Mouse (Mus musculus) spleen, postnatal 36 days (tissue): ENCODE results near the gene Map3k3.

ENCODE experiments used
- DNase-seq, 2 experiments: peaks; one replicate each; pipeline ENCODE4 v3.0.0; 2022; ENCODE audit warnings: low spot score in 2 of 2, mixed read lengths in 1 of 2

Map3k3 gene

DNA sequence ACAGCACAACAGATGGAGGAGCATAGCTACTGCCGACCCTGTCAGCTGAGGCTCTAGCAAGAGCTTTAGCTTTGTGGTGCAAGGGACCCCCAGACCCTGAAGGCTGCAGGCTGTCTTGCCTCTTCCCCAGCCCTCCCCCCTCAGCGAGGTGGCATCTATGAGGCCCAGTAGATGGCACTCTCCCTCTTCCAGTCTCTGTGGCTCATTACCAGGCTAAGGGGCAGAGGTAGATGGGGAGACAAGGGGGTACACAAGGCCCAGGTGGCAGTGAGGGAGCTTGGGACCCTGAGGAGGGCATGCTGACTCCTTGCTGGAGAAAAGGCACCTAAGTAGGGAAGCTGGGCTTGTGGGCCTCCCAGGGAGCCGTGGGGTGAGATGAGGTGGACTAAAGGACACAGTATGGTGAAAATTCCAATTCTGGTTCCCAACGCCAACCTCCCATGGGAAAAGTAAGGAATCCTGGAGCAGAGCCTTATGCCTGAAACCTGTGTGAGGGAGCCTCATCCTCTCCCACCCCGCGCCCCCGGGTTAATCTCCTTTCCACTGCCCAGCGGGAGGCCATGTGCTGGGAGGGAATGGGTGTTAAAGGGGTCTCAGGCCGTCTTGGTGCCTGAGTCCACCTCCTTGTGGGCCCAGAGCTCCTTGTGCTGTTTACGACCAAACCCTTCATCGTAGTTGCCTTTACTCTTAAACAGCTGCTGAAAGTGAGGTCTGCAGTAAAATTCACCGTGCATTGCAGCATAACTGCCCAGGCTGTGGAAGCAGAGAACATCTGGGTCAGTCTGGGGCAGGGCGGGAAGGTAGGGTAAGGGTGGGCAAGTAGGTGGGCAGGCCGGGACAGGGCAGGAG lies 73.9 kb downstream of the Map3k3 start:
- peak; percentile 61 to 66 for DNase-seq

DNA sequence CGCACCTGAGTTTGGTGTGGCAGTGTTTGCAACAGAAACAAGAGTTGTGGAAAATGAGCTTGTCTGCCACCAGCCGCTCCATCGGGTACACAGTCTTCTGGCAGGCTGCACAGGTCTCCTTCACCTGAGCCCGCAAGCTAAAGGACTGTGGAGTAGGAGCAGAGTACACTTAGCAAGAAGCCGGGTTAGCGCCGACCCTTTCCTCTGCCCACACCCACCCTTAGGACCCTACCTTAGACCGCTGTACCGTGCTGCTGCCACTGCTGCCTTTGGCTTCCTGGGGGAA lies 74.5 kb downstream of the Map3k3 start:
- DNase-seq = no peak

- DNase-seq = peak; percentile 93 to 94
Observed at GRCm38 (mm10) chr11:106159216-106159920, 75.0 kb downstream of the Map3k3 start.

- DNase-seq = peak; percentile 86 to 87
Observed at GRCm38 (mm10) chr11:106159921-106160840, 75.8 kb downstream of the Map3k3 start.

DNA sequence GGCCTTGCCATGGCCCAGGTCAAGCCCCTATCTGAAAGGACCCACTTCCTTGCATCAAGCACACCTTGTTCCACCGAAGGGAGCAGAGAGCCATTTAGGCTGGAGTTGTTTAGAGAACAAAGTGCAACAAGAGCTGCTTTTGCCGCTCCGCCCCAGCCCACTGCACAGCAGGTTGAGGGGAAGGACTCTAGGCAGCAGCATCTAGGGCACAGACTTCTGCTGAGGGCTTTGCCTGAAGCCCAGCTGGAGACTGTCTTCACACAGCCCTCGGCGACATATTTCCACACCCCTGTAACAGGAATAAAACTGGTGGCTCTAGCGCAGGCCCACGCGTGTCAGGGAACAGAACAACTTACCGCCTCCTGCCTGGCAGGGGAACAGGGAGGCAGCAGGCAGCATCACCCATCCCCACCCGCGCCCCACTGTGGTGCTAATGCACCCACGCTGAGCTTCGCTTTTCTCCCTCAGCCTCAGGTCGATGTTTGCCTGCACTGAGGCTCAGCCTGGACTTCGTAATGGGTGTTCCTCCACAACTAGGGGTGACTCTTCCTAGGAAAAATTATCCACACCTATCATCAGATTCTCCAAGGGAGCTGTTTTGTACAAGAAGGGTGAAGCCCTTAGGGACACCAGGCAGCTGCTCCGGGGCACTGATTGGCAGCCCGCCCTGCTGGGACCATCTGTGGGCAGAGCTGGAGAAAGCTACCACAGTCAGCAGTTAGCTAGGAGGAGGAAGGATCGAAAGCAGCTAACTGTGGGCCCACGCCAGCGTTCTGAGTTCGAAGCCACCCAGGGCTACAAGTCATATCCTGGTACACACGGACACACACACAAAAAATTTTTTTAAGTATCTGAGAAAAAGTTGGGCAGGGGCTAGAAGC lies 76.7 kb downstream of the Map3k3 start, which contains the start of the genes Gm10840 and Limd2:
Gene Gm10840 (plus strand): TSS at position 10 of the 881 bp plus-strand sequence.
Gene Limd2 (minus strand): TSS at position 20 of the 881 bp plus-strand sequence.
- DNase-seq = peak; percentile 66 to 69

GRCm38 (mm10) chr11:106162237-106162636 lies 77.8 kb downstream of the Map3k3 start:
- DNase-seq = no peak

DNA sequence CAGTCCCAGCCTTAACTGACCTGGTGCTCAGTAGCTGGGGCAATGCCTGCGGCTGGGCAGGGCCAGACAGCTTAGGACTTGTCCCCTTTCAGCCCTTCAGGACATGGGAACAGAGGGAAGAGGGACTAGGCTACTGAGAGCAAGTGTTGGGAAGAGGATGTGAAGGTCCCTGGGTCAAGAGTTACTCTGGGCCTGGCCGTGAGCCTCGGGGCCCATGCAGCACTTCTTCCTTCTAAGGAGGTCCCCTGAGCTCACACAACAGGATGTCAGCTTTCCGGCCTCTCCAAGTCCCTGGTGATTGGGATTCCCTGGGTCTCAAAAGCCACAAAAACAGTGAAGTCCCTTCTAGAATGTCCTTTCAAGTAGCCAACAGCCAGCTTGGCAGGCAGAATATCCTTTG lies 79.1 kb downstream of the Map3k3 start:
- no peak for DNase-seq

- DNase-seq = no peak
Observed at GRCm38 (mm10) chr11:106164601-106165180, 80.3 kb downstream of the Map3k3 start.

DNA sequence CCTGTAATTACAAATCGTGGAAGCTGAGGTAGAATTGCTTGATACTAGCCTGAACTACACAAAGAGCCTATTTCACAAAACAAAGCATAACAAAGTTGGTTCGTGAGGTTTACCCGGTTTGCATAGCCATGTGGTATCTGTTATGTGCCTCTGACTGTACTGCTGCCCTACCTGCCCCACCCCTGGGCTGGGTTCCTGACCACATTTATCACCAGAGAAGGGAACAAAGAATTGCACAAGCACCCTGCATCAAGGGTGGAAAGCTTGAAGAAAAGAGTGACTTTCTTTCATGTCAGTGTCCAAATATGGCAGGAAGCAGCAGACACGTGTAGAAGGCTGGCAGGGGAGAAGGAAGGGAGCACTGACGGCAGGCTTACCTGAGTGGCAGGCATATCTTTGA lies 83.0 kb downstream of the Map3k3 start:
- DNase-seq = peak; percentile 71 to 76

GRCm38 (mm10) chr11:106170807-106171206 lies 86.4 kb downstream of the Map3k3 start:
- DNase-seq = peak; percentile 51 to 61

DNA sequence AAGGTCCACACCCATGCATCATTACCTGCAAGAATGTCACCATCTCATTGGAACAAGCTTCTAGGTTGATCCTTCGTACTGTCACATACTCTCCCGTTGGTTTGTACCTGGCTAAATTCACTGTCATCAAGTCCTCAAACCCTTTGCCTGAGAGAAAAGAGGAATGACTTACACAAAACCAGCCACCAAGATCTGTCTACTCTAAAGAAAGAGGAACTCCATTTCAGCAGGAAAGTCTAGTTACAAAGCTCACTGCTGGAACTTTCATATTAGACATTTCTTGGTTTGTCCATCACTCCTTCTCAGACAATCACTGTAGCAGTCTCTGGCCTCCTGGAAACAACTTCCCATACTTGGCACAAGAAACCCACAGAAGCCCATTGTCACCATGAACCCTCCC lies 88.8 kb downstream of the Map3k3 start:
- no peak for DNase-seq

GRCm38 (mm10) chr11:106174372-106174771 lies 90.0 kb downstream of the Map3k3 start:
- DNase-seq = no peak

- no peak for DNase-seq
Observed at GRCm38 (mm10) chr11:106175081-106175480, 90.7 kb downstream of the Map3k3 start.

DNA sequence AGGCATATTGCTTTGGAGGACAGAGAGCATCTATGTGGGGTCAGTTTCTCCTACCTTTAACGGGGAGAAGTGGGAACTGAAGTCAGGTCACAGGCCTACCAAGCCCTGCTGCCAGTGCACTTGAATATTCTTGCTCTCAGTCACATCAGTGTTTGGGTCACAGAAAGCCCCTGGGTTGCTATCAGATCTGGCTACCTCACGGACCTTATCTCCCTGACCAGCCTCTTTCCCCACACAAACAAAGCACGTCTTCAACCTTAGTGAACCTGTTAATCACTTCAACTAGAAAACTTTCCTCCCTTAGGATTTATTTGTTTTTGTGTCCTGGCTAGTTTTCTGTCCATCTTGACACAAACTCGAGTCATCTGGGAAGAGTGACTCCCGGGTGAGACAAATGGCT lies 92.0 kb downstream of the Map3k3 start:
- DNase-seq = no peak

DNA sequence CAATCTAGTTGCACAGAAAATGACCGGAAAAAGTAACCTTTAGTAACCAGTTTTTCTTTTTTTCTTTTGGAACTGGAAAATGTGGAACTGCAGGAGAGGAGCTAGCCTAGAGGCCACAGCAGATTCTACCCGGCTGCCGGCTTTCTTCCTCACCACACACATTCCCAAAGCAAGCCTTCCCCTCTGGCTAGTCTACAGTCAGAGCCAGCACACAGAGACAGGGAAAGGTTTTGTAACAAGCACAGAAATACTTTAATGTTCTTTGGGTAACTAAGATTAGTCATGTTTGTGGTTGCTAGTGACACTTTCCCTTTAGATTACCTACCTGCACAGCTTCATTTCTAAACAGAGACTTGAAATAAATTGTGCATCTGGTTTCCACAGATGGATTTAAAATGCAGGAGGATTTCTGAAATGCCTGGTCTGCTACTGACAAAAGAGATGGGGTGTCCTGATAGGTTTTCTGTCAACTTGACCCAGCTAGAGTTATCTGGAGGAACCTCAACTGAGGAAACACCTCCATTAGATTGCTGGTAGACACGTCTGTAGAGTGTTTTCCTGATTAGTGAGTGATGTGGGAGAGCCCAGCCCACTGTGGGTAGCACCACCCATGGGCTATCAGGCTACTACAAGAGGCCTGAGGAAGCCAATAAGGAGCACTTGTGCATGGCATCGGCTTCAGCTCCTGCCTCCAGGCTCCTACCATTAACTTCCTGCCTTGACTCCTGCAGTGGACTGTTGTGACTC lies 93.8 kb downstream of the Map3k3 start:
- DNase-seq = no peak

DNA sequence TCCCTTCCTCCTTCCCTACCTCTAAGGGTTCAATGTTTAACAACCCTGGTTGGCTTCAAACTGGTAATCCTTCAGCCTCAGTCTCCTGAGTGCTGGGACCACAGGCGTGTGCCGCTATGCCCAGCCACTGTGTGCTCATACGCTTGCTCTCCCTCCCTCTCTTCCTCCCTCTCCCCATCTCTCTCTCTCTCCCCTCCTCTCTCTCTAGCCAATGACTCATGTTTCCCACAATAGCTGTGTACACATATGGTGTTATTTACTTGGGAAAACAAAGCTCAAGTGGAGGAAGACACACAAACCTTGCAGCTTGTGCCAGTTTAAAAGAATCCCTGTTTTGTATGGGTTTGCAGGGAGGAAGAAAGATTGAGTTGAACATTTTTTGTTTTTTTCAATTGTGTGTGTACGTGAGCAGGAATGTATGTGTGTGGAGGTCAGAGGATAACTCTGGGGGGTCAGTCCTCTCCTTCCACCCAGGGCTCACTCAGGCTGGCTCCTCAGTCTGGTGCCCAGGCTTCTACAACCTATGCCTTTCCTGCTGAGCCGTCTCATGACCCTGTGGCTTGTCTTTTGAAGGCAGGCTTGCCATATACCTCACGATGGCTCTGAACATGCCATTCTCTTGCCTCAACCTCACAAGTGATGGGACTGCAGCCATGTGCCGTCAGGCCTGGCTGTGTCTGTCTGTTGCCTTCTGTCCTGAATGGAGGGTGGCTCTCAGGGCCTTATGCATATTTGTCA lies 95.5 kb downstream of the Map3k3 start:
- no peak for DNase-seq

DNA sequence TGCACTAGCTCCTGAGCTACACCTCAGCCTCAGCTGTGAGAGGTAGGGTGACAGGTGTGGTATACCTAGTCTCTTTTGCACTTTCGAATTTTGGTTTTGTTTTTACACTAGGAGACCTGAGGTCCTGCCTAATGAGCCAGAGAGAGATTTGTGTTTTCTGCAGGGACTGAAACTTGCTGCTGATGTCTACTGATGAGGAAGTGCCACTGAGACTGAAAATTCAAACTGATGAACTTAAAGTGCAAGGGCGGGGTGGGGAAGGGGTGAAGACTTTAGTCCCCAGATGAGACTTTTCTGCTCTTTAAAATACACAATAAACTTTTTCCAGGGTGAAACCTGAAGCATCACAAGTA lies 96.0 kb downstream of the Map3k3 start:
- peak; percentile 46 to 49 for DNase-seq

DNA sequence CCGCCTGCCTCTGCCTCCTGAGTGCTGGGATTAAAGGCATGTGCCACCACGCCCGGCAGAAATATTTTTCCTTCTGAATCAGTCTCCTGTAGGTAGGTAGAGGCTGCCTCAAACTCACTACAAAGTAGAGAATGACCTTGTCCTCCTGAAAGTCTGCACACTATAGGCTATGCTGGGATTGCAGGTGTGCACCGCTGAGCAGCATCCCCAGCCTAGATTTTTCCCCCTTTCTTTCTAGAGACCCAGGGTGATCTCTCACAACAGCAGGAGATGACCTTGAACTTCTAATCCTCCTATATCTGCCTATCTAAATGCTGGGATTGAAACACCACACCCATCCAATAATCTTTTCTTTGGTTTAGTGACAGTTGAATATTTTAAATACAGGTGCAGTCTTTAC lies 102.9 kb downstream of the Map3k3 start:
- no peak for DNase-seq

DNA sequence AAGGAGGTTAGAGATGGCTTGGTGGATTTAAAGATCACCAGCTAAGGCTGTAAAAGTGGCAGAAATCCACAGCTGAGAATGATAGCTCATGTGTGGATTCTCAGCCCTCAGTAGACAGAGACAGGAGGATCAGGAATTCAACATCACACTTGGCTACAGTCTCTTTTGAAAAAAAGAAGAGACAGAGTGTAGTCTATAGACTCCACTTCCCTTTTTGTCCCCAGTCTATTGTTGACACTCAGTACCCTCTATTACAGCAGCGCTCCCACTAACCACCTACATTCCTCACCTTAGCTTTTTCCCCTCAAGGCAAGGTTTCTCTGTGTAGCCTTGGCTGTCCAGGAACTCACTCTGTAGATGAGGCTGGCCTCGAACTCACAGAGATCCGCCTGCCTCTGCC lies 107.3 kb downstream of the Map3k3 start:
- no peak for DNase-seq
